Mouse (Mus musculus) forebrain, postnatal 0 days (tissue): ENCODE results near the gene Mindy1. TPM values are rescaled to one million over a fixed set of nuclear protein-coding genes. Genes with fewer than 3 reads are reported as not detected.

Experiments used
- ATAC-seq: fragments of 200-750 bp; cut with Nextera tagmentation; 2 replicates; pipeline ENCODE4 v1.8.0; 2017; ENCODE audit warnings: mild to moderate bottlenecking, moderate library complexity
- DNase-seq: peaks from one replicate; pipeline ENCODE4 v3.0.0-alpha.2; 2015
- H3K27ac ChIP-seq: fragments of 300-500 bp; sonication (generic); 2 replicates; pipeline ENCODE4 v1.5.1; 2014; ENCODE audit warnings: low read depth, mild to moderate bottlenecking, antibody characterized with exemption, low read length, moderate library complexity, mixed read lengths
- H3K27me3 ChIP-seq: fragments of 300-500 bp; sonication (generic); 2 replicates; pipeline ENCODE4 v1.6.1; 2014; ENCODE audit warnings: mild to moderate bottlenecking, low read length, mixed read lengths; ENCODE audit not compliant: insufficient read depth
- H3K36me3 ChIP-seq: fragments of 300-500 bp; sonication (generic); 2 replicates; pipeline ENCODE4 v1.6.1; 2014; ENCODE audit warnings: mild to moderate bottlenecking, moderate library complexity; ENCODE audit not compliant: insufficient read depth
- H3K4me1 ChIP-seq: fragments of 300-500 bp; sonication (generic); 2 replicates; pipeline ENCODE4 v1.6.1; 2014; ENCODE audit warnings: antibody characterized with exemption; ENCODE audit not compliant: insufficient read depth
- H3K4me2 ChIP-seq: fragments of 300-500 bp; sonication (generic); 2 replicates; pipeline ENCODE4 v1.6.1; 2014; ENCODE audit warnings: low read depth, mild to moderate bottlenecking, moderate library complexity
- H3K4me3 ChIP-seq: fragments of 300-500 bp; sonication (generic); 2 replicates; pipeline ENCODE4 v1.5.1; 2014; ENCODE audit warnings: low read depth, low read length, mixed read lengths
- H3K9ac ChIP-seq: fragments of 300-500 bp; sonication (generic); 2 replicates; pipeline ENCODE4 v1.6.1; 2014; ENCODE audit warnings: mild to moderate bottlenecking
- H3K9me3 ChIP-seq: fragments of 300-500 bp; sonication (generic); 2 replicates; pipeline ENCODE4 v1.6.1; 2016; ENCODE audit warnings: low read length
- CTCF ChIP-seq: sonication (generic); IDR thresholded peaks from 2 replicates; pipeline ENCODE4 v1.5.1; 2016; ENCODE audit warnings: antibody characterized with exemption, control low read depth, low read depth
- WGBS: fragments of 180-500 bp; shearing (Covaris S2); extraction: QIAGEN DNeasy Blood & Tissue Kit; methylation state at CpG from one replicate; pipeline ENCODE4 v1.1.7; 2014; 5-methylcytosine and 5-hydroxymethylcytosine counted together
- polyA plus RNA-seq: library from polyadenylated mRNA; unstranded; fragments of >200 nt; fragmentation: Nextera tagmentation; extraction: Ambion mirVana; gene quantifications from 2 replicates; pipeline ENCODE4 v1.2.1, GENCODE M21; 2015
- total RNA-seq: library from RNA; depleted of rRNA; stranded (reverse); fragments of >200 nt; gene quantifications from 2 replicates; pipeline ENCODE4 v1.2.3, GENCODE M21; 2014

Gene Mindy1
- total and polyA plus RNA-seq, 2 experiments from 2014 or later = 35.4 to 38.9 TPM

- DNase-seq (no peak), ATAC-seq (no peak)
- H3K9me3 ChIP-seq = no peaks in the 10 kb centered on the region
- H3K27ac ChIP-seq = no peak overlapping the region
- H3K4me2 ChIP-seq = no peak overlapping the region
- H3K9ac ChIP-seq = no peak overlapping the region
- H3K36me3 ChIP-seq = peaks cover 29% of the 10 kb centered on the region
- 89% methylated on average over 12 of the region's 12 CpGs for WGBS
- H3K27me3 ChIP-seq = no peaks in the 10 kb centered on the region
- H3K4me1 ChIP-seq = no peaks in the 10 kb centered on the region
- no peak overlapping the region for H3K4me3 ChIP-seq
- no peak for TF ChIP-seq CTCF
Observed at GRCm38 (mm10) chr3:95239971-95240370, 41.2 kb upstream of the Mindy1 start.

- TF ChIP-seq CTCF = no peak
- no peaks in the 10 kb centered on the region for H3K27me3 ChIP-seq
- no peaks in the 10 kb centered on the region for H3K4me1 ChIP-seq
- H3K4me2 ChIP-seq = no peak overlapping the region
- H3K4me3 ChIP-seq = no peak overlapping the region
- no peak overlapping the region for H3K27ac ChIP-seq
- no peak overlapping the region for H3K9ac ChIP-seq
- H3K36me3 ChIP-seq = peaks cover 20% of the 10 kb centered on the region
- DNase-seq = no peak
- 0 out of 2 replicates have a peak, but pooled peaks have one; percentile 14 for ATAC-seq
- H3K9me3 ChIP-seq = no peaks in the 10 kb centered on the region
- 36% methylated on average over 17 of the region's 17 CpGs for WGBS
Observed at GRCm38 (mm10) chr3:95240900-95241299, 40.2 kb upstream of the Mindy1 start.

- DNase-seq = no peak
- no peaks in the 10 kb centered on the region for H3K9me3 ChIP-seq
- H3K27me3 ChIP-seq = no peaks in the 10 kb centered on the region
- ATAC-seq = no peak
- no peak within 1 kb of the TSS for H3K27ac ChIP-seq
- H3K4me1 ChIP-seq = no peaks in the 10 kb centered on the region
- no peak within 1 kb of the TSS for H3K9ac ChIP-seq
- TF ChIP-seq CTCF = no peak
- H3K4me2 ChIP-seq = no peak within 1 kb of the TSS
- peaks cover 16% of the 10 kb centered on the region for H3K36me3 ChIP-seq
- 83% methylated on average over 7 of the region's 7 CpGs for WGBS
- H3K4me3 ChIP-seq = no peak within 1 kb of the TSS
Observed at GRCm38 (mm10) chr3:95241498-95241897, 39.6 kb upstream of the Mindy1 start, which contains the start of gene Gm128. Gene Gm128, minus strand, starts transcription at chr3:95241598.

GRCm38 (mm10) chr3:95243086-95243485 is 38.1 kb upstream of the Mindy1 start:
- Histone ChIP-seq H3K27me3 (no peaks in the 10 kb centered on the region), H3K4me2 (no peak overlapping the region), H3K36me3 (peaks cover 11% of the 10 kb centered on the region), H3K9ac (no peak overlapping the region), H3K4me3 (no peak overlapping the region), H3K4me1 (no peaks in the 10 kb centered on the region), H3K9me3 (no peaks in the 10 kb centered on the region), H3K27ac (no peak overlapping the region)
- no peak for TF ChIP-seq CTCF
- 81% methylated on average over 2 of the region's 2 CpGs for WGBS
- no peak for ATAC-seq
- DNase-seq = no peak

GRCm38 (mm10) chr3:95246465-95247231 is 34.5 kb upstream of the Mindy1 start:
- Histone ChIP-seq H3K4me1 (no peaks in the 10 kb centered on the region), H3K36me3 (peaks cover 12% of the 10 kb centered on the region), H3K27ac (no peak overlapping the region), H3K9me3 (no peaks in the 10 kb centered on the region), H3K4me3 (no peak overlapping the region), H3K9ac (no peak overlapping the region), H3K27me3 (no peaks in the 10 kb centered on the region), H3K4me2 (no peak overlapping the region)
- DNase-seq (no peak), ATAC-seq (no peak; the same call in 1 of the 2 replicates)
- no peak for TF ChIP-seq CTCF
- WGBS = 61% methylated on average over 5 of the region's 5 CpGs

GRCm38 (mm10) chr3:95247660-95248336 is 33.3 kb upstream of the Mindy1 start:
- no peak for TF ChIP-seq CTCF
- ATAC-seq = no peak
- no peak overlapping the region for H3K9ac ChIP-seq
- peaks cover 10% of the 10 kb centered on the region; the same call in 1 of the 2 replicates for H3K36me3 ChIP-seq
- H3K9me3 ChIP-seq = no peaks in the 10 kb centered on the region
- H3K4me2 ChIP-seq = no peak overlapping the region
- H3K27ac ChIP-seq = no peak overlapping the region
- no peaks in the 10 kb centered on the region for H3K27me3 ChIP-seq
- no peak overlapping the region for H3K4me3 ChIP-seq
- WGBS = 88% methylated on average over 1 of the region's 1 CpGs
- no peak for DNase-seq
- no peaks in the 10 kb centered on the region for H3K4me1 ChIP-seq

- peaks cover 24% of the 10 kb centered on the region for H3K36me3 ChIP-seq
- 80% methylated on average over 5 of the region's 5 CpGs for WGBS
- H3K9me3 ChIP-seq = no peaks in the 10 kb centered on the region
- DNase-seq = no peak
- H3K27ac ChIP-seq = no peak overlapping the region
- no peak for TF ChIP-seq CTCF
- H3K9ac ChIP-seq = no peak overlapping the region
- no peak overlapping the region for H3K4me2 ChIP-seq
- no peaks in the 10 kb centered on the region for H3K4me1 ChIP-seq
- ATAC-seq = no peak
- no peak overlapping the region for H3K4me3 ChIP-seq
- no peaks in the 10 kb centered on the region for H3K27me3 ChIP-seq
Observed at GRCm38 (mm10) chr3:95250361-95250760, 30.8 kb upstream of the Mindy1 start.
